Mouse (Mus musculus): ENCODE measurements around the gene Morc2a.

Morc2a gene

DNA sequence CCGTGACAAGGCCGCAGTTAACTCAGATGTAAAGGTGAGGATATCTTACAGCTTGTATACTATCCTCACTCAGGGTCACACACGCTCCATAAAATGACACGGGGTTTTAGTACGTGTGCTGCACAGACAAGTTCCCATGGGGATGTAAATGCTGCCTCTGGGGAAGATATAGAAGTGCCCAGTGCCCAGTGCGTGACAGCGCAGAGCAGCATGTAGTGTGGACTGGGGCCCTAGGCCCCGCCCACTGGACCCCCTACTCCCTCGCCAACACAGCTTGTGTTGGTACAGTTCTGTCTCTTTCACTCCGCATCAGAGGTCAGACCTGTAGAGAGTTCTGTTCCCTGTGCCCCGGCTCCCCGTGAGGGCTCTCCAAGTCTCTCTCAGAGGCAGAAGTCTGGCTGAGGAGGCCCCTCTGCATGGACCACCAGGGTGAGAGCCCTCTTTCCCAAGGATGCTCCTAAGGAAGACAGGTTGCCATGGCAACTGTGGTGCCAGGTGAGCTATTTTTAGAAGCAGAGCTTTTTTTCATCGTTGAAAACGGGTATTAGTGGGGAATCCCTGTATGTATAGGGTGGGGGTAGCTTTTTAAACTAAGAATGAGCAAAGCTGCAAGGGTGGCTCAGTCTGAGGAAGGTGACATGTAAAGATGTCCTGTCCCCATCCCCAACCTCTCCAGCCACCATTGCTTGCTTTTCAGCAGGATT, 85.1 kb downstream of the Morc2a start:
- no peak for DNase-seq (ENCODE audit: extremely low spot score, low spot score)

DNA sequence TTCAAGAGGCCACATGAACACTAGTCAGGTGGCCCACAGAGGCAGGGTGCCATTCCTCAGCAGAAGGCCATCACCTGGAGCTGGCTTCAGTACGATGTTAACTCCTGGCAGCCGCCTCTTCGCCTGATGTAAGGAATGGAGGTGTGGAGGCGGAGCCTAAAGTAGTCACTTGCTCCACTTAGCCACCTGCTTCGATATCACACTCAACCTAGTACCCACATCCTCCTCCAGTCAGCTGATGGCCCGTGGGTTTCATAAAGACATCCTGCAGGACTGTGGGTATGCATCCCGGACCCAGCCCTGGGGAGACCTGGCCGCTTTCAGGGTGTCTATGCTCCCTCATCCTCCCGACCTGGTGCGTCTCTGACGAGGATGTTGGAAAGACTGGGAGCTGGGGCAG, 86.7 kb downstream of the Morc2a start:
- no peak for DNase-seq (ENCODE audit: extremely low spot score, low spot score)

DNA sequence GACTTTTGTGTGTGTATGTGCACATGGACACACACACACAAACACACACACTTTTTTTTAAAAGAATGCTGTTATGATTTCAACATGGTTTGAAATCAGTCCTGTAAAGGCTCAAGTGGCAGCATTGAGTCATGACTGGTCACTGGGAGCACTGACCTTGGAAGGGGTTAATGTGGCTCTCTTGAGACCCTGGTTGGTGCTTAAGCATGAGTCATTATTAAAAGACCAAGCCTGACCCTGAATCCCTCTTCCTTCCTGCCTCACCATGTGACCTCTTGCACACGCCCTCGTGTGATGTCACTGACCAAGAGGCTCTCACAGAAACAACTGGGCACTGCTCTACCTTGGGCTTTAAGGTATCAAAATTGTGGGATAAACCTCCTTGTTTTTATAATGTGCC, 89.8 kb downstream of the Morc2a start:
- no peak for DNase-seq (ENCODE audit: extremely low spot score, low spot score)

All from neural tube, embryonic 10.5 days (tissue).